Mouse (Mus musculus) thymus, adult 2 months (tissue): ENCODE data around the gene Atxn1.

Experiments used
- CTCF ChIP-seq: fragments of 200-500 bp; IDR thresholded peaks from 2 replicates; pipeline ENCODE4 v1.5.1; 2012; ENCODE audit warnings: mild to moderate bottlenecking, control low read depth, low read length, moderate library complexity, borderline replicate concordance; ENCODE audit not compliant: control insufficient read depth, poor library complexity, insufficient read depth; ENCODE audit errors: extremely low read depth
- POLR2A ChIP-seq: fragments of 200-500 bp; IDR thresholded peaks from 2 replicates; pipeline ENCODE4 v1.6.1; 2012; ENCODE audit warnings: mild to moderate bottlenecking, low read length, control low read depth, moderate library complexity; ENCODE audit not compliant: control insufficient read depth, poor library complexity, insufficient read depth; ENCODE audit errors: extremely low read depth

GRCm38 (mm10) chr13:45874196-45874595, 90.6 kb downstream of the Atxn1 start:
- TF ChIP-seq POLR2A (no peak), CTCF (no peak)
